Mouse (Mus musculus) CH12.LX (cell line): ENCODE measurements around the gene Dusp21. TPM values are rescaled to one million over a fixed set of nuclear protein-coding genes. Genes with fewer than 3 reads are reported as not detected.
A peak's percentile ranks its signal among the peaks of the same experiment; 100 is the strongest.

Source experiments
- DNase-seq: peaks from one replicate; pipeline ENCODE4 v3.0.0-alpha.2; 2013; ENCODE audit errors: extremely low read depth
- H3K27ac ChIP-seq: 2 replicates; pipeline ENCODE4 v1.5.1; 2012; ENCODE audit warnings: low read depth, mild to moderate bottlenecking, control low read depth, moderate library complexity; ENCODE audit not compliant: insufficient read depth
- H3K27me3 ChIP-seq: replicated peaks from 2 replicates; pipeline ENCODE3; 2012; ENCODE audit warnings: inconsistent platforms
- H3K36me3 ChIP-seq, 2 experiments: replicated peaks in 1 of 2; 2 replicates each; pipeline versions ENCODE3 to v1.6.1; 2012; ENCODE audit warnings: inconsistent platforms in 1 of 2, low read length in 1 of 2, mild to moderate bottlenecking in 1 of 2, mixed read lengths in 1 of 2, moderate library complexity in 1 of 2; ENCODE audit not compliant: control insufficient read depth in 1 of 2, insufficient read depth in 1 of 2
- H3K4me1 ChIP-seq, 2 experiments: 2 replicates each; pipeline ENCODE4 v1.6.1; 2012; ENCODE audit warnings: inconsistent platforms in 1 of 2, moderate library complexity in 1 of 2; ENCODE audit not compliant: insufficient read depth in 2 of 2, control insufficient read depth in 1 of 2
- H3K4me2 ChIP-seq: 2 replicates; pipeline ENCODE4 v1.6.1; 2012; ENCODE audit warnings: low read depth, mild to moderate bottlenecking, control low read depth; ENCODE audit not compliant: poor library complexity, insufficient read depth, severe bottlenecking
- H3K4me3 ChIP-seq, 3 experiments: fragments of 150-350 bp in 1 of 3; sonication (generic) in 1 of 3; replicated peaks in 1 of 3; 2 replicates each; pipeline versions ENCODE3 to v1.5.1; 2011 to 2012; ENCODE audit warnings: low read depth in 2 of 3, low read length in 2 of 3, mild to moderate bottlenecking in 2 of 3, moderate library complexity in 2 of 3, control low read depth in 1 of 3, improper control_type of control experiment in 1 of 3, inconsistent platforms in 1 of 3, mixed read lengths in 1 of 3; ENCODE audit not compliant: poor library complexity in 1 of 3
- H3K79me2 ChIP-seq: replicated peaks from 2 replicates; pipeline ENCODE4 v1.6.1; 2012; ENCODE audit warnings: mild to moderate bottlenecking, moderate library complexity; ENCODE audit not compliant: control insufficient read depth, poor library complexity, insufficient read depth, severe bottlenecking; ENCODE audit errors: extremely low read depth
- H3K9ac ChIP-seq: 2 replicates; pipeline ENCODE4 v1.6.1; 2012; ENCODE audit warnings: low read depth, mild to moderate bottlenecking, control low read depth, moderate library complexity; ENCODE audit not compliant: insufficient read depth
- H3K9me3 ChIP-seq: replicated peaks from 2 replicates; pipeline ENCODE3; 2012; ENCODE audit warnings: low read length, inconsistent platforms, mixed read lengths
- CTCF ChIP-seq, 2 experiments: IDR thresholded peaks in 1 of 2; conservative IDR thresholded peaks in 1 of 2; 2 replicates each; pipeline ENCODE4 v1.5.1; 2011 to 2012; ENCODE audit warnings: low read depth in 2 of 2, low read length in 2 of 2, improper control_type of control experiment in 1 of 2, inconsistent platforms in 1 of 2, mild to moderate bottlenecking in 1 of 2, moderate library complexity in 1 of 2
- E2F4 ChIP-seq: IDR thresholded peaks from 2 replicates; pipeline ENCODE4 v1.6.1; 2011; ENCODE audit warnings: low read depth, low read length, improper control_type of control experiment; ENCODE audit not compliant: insufficient replicate concordance
- EP300 ChIP-seq: IDR thresholded peaks from 2 replicates; pipeline ENCODE4 v1.6.1; 2011; ENCODE audit warnings: low read length, improper control_type of control experiment
- ETS1 ChIP-seq: conservative IDR thresholded peaks from 2 replicates; pipeline ENCODE4 v1.6.1; 2012; ENCODE audit warnings: low read depth, mild to moderate bottlenecking, inconsistent platforms, low read length, improper control_type of control experiment, moderate library complexity
- GABPA ChIP-seq: IDR thresholded peaks from 2 replicates; pipeline ENCODE4 v1.6.1; 2012; ENCODE audit warnings: low read depth, low read length, improper control_type of control experiment, inconsistent platforms; ENCODE audit not compliant: insufficient replicate concordance
- HCFC1 ChIP-seq: IDR thresholded peaks from 2 replicates; pipeline ENCODE4 v1.6.1; 2012; ENCODE audit warnings: low read depth, mild to moderate bottlenecking, inconsistent platforms, low read length, improper control_type of control experiment
- IRF4 ChIP-seq: IDR thresholded peaks from 2 replicates; pipeline ENCODE4 v1.6.1; 2014; ENCODE audit warnings: low read depth, mild to moderate bottlenecking, inconsistent platforms, low read length, improper control_type of control experiment
- KAT2A ChIP-seq: IDR thresholded peaks from 2 replicates; pipeline ENCODE4 v1.6.1; 2012; ENCODE audit warnings: low read length, improper control_type of control experiment, inconsistent platforms; ENCODE audit not compliant: insufficient replicate concordance
- MAX ChIP-seq: IDR thresholded peaks from 2 replicates; pipeline ENCODE4 v1.6.1; 2011; ENCODE audit warnings: low read length, improper control_type of control experiment
- MXI1 ChIP-seq: IDR thresholded peaks from 2 replicates; pipeline ENCODE4 v1.6.1; 2011; ENCODE audit warnings: mild to moderate bottlenecking, low read depth, low read length, improper control_type of control experiment
- MYC ChIP-seq: IDR thresholded peaks from 2 replicates; pipeline ENCODE4 v1.6.1; 2011; ENCODE audit warnings: low read depth, mild to moderate bottlenecking, improper control_type of control experiment, low read length
- NELFE ChIP-seq: IDR thresholded peaks from 2 replicates; pipeline ENCODE4 v1.6.1; 2011; ENCODE audit warnings: low read depth, low read length, improper control_type of control experiment
- PAX5 ChIP-seq: IDR thresholded peaks from 2 replicates; pipeline ENCODE4 v1.6.1; 2012; ENCODE audit warnings: low read length, inconsistent platforms, mixed read lengths
- RAD21 ChIP-seq: IDR thresholded peaks from 2 replicates; pipeline ENCODE4 v1.6.1; 2011; ENCODE audit warnings: low read depth, mild to moderate bottlenecking, low read length, improper control_type of control experiment, moderate library complexity
- SIN3A ChIP-seq: IDR thresholded peaks from 2 replicates; pipeline ENCODE4 v1.6.1; 2012; ENCODE audit warnings: low read length, improper control_type of control experiment, inconsistent platforms
- TBP ChIP-seq: conservative IDR thresholded peaks from 2 replicates; pipeline ENCODE4 v1.6.1; 2011; ENCODE audit warnings: low read depth, low read length, improper control_type of control experiment
- UBTF ChIP-seq: IDR thresholded peaks from 2 replicates; pipeline ENCODE4 v1.6.1; 2012; ENCODE audit warnings: low read depth, mild to moderate bottlenecking, inconsistent platforms, low read length, improper control_type of control experiment, moderate library complexity
- USF1 ChIP-seq: IDR thresholded peaks from 2 replicates; pipeline ENCODE4 v1.6.1; 2014; ENCODE audit warnings: low read depth, mild to moderate bottlenecking, inconsistent platforms, low read length, improper control_type of control experiment
- ZC3H11A ChIP-seq: IDR thresholded peaks from 2 replicates; pipeline ENCODE4 v1.6.1; 2012; ENCODE audit warnings: low read depth, mild to moderate bottlenecking, inconsistent platforms, low read length, improper control_type of control experiment
- ZKSCAN1 ChIP-seq: IDR thresholded peaks from 2 replicates; pipeline ENCODE4 v1.6.1; 2012; ENCODE audit warnings: low read depth, inconsistent platforms, low read length, improper control_type of control experiment, borderline replicate concordance
- ZMIZ1 ChIP-seq: IDR thresholded peaks from 2 replicates; pipeline ENCODE4 v1.6.1; 2012; ENCODE audit warnings: low read depth, mild to moderate bottlenecking, inconsistent platforms, low read length, improper control_type of control experiment
- ZNF384 ChIP-seq: IDR thresholded peaks from 2 replicates; pipeline ENCODE4 v1.6.1; 2012; ENCODE audit warnings: low read depth, low read length, improper control_type of control experiment, inconsistent platforms
- dilution Hi-C: fragments of 300-500 bp; cut with MboI; formaldehyde crosslinking; loops from 2 replicates; pipeline ENCODE4 v1.14.3; 2020; ENCODE audit warnings: low sequenced_read_pairs; ENCODE audit not compliant: extremely low pct_unique_long_range_greater_than_20kb, extremely low pct_ligation_motif_present
- in situ Hi-C: fragments of 300-500 bp; cut with MboI; formaldehyde crosslinking; loops from 3 replicates; pipeline ENCODE4 v1.14.3; 2019; ENCODE audit warnings: low sequenced_read_pairs, low pct_ligation_motif_present, low pct_unique_long_range_greater_than_20kb, mixed read lengths
- polyA plus RNA-seq: library from polyadenylated mRNA; unstranded; fragments of >175 nt; gene quantifications from 2 replicates; pipeline ENCODE4 v1.2.1, GENCODE M21; 2012; ENCODE audit warnings: low read depth; ENCODE audit not compliant: insufficient read length
- total RNA-seq, 2 experiments: library from RNA; depleted of rRNA; stranded (reverse); fragments of 300-350 nt in 1 of 2; fragments of >200 nt in 1 of 2; gene quantifications; 2 replicates each; pipeline ENCODE4 v1.2.3; 2012 to 2014

Dusp21 gene
- total and polyA plus RNA-seq, 3 experiments: not detected

- no peak overlapping the region for H3K4me2 ChIP-seq
- peaks cover 38% of the 10 kb centered on the region for H3K79me2 ChIP-seq
- H3K9me3 ChIP-seq: no peaks in the 10 kb centered on the region
- H3K9ac ChIP-seq: no peak overlapping the region
- dilution Hi-C loops (no loop called here), in situ Hi-C loops (no loop called here)
- TF ChIP-seq NELFE (no peak), PAX5 (no peak), USF1 (no peak), IRF4 (no peak), MYC (no peak), ETS1 (no peak), E2F4 (no peak), ZMIZ1 (no peak), TBP (no peak), ZNF384 (no peak), ZKSCAN1 (no peak), GABPA (no peak)
- no peak overlapping the region for H3K4me3 ChIP-seq
- no peak for DNase-seq
- no peaks in the 10 kb centered on the region for H3K36me3 ChIP-seq
- H3K27ac ChIP-seq: no peak overlapping the region
- no peaks in the 10 kb centered on the region for H3K27me3 ChIP-seq
- H3K4me1 ChIP-seq: peaks cover 0 to 10% of the 10 kb centered on the region in 2 experiments; a peak in 1 of 4 replicates
These were observed 29.2 kb downstream of the Dusp21 start for GRCm38 (mm10) chrX:18174831-18175230.

- no peak overlapping the region for H3K27ac ChIP-seq
- H3K79me2 ChIP-seq: peaks cover 33% of the 10 kb centered on the region
- peak overlapping the region; percentile 50 for H3K4me2 ChIP-seq
- no peak for TF ChIP-seq MYC
- no peak for TF ChIP-seq SIN3A
- no peak for TF ChIP-seq HCFC1
- TF ChIP-seq PAX5: no peak
- TF ChIP-seq MXI1: no peak
- no peak for TF ChIP-seq KAT2A
- no peak for TF ChIP-seq TBP
- no peak for TF ChIP-seq UBTF
- TF ChIP-seq MAX: no peak
- no peak for TF ChIP-seq EP300
- no peak for TF ChIP-seq RAD21
- TF ChIP-seq ZC3H11A: no peak
- TF ChIP-seq NELFE: no peak
- no peak for TF ChIP-seq CTCF (conservative IDR thresholded peaks at IDR 0.05 in 1 of 2, IDR thresholded peaks at IDR 0.05 in 1 of 2; ENCODE audit: low read depth in 2 of 2, low read length in 2 of 2)
- dilution Hi-C loops: no loop called here
- no peaks in the 10 kb centered on the region for H3K36me3 ChIP-seq
- no peak overlapping the region for H3K4me3 ChIP-seq
- H3K9ac ChIP-seq: no peak overlapping the region
- no peaks in the 10 kb centered on the region for H3K9me3 ChIP-seq
- in situ Hi-C loops: no loop called here
- no peak for DNase-seq
- H3K27me3 ChIP-seq: no peaks in the 10 kb centered on the region
- H3K4me1 ChIP-seq: peaks cover 0 to 10% of the 10 kb centered on the region in 2 experiments; a peak in 1 of 4 replicates
These were observed 32.1 kb downstream of the Dusp21 start for GRCm38 (mm10) chrX:18177803-18178202.
